In the genomic region with DNA sequence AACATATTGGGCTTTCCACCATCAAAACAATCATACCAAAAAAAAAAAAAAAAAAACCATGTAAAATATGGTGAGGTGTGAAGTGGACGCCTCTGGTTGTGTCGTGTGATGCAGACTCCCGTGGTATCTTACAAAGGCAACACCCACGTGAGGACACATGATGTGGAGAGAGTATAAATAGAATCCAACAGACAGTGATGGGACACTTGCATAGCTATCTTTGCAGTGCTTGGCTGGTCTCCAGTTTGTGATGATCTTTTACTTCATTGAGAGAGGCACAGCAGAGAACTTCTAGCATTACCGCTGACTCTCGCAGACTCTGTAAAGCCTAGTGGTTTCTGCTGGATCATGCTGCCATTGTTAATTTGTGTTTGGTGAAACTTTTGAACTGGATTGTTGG, we compare ENCODE assay signal across 23 mouse cellular contexts. TPM values are rescaled to one million over a fixed set of nuclear protein-coding genes. Genes with fewer than 3 reads are reported as not detected.
"Had no signal": no experiment of that assay in that cellular context is flagged by ENCODE, and none has a peak within 500 bp of the region (broad histone marks: within the 10 kb centered on the region; RNA-seq: fewer than 3 reads in every experiment).

No protein-coding gene starts in this region.

- ATAC-seq: liver, postnatal 0 days; midbrain, embryonic 13.5 days; midbrain, embryonic 15.5 days had no signal

- H3K27me3 ChIP-seq: liver, embryonic 15.5 days; midbrain, embryonic 13.5 days; midbrain, embryonic 15.5 days; neural tube, embryonic 13.5 days; neural tube, embryonic 15.5 days; stomach, embryonic 15.5 days had no signal

- H3K36me3 ChIP-seq: liver, embryonic 15.5 days; midbrain, embryonic 13.5 days; midbrain, embryonic 15.5 days; neural tube, embryonic 13.5 days; neural tube, embryonic 15.5 days; stomach, embryonic 15.5 days had no signal

- DNase-seq: liver, postnatal 0 days; lung, adult 2 months; lung, postnatal 10 days; right cerebral cortex, postnatal 14 days; thymus, adult 2 months; thymus, postnatal 25 days; thymus, postnatal 4 days had no signal

- H3K4me2 ChIP-seq: liver, embryonic 15.5 days; midbrain, embryonic 11.5 days; midbrain, embryonic 13.5 days; midbrain, embryonic 15.5 days; neural tube, embryonic 13.5 days; neural tube, embryonic 15.5 days; stomach, embryonic 15.5 days had no signal

- H3K4me3 ChIP-seq: liver, embryonic 15.5 days; megakaryocyte, embryonic 14.5 days; midbrain, embryonic 13.5 days; midbrain, embryonic 15.5 days; neural tube, embryonic 13.5 days; neural tube, embryonic 15.5 days; stomach, embryonic 15.5 days had no signal

- H3K4me1 ChIP-seq: liver, embryonic 15.5 days; midbrain, embryonic 13.5 days; midbrain, embryonic 15.5 days; neural tube, embryonic 13.5 days had no signal

- H3K9me3 ChIP-seq: liver, embryonic 15.5 days; megakaryocyte, embryonic 14.5 days; midbrain, embryonic 13.5 days; midbrain, embryonic 15.5 days; neural tube, embryonic 13.5 days; neural tube, embryonic 15.5 days; stomach, embryonic 15.5 days had no signal

- H3K9ac ChIP-seq: liver, embryonic 15.5 days; liver, postnatal 0 days; midbrain, embryonic 13.5 days; midbrain, embryonic 15.5 days; neural tube, embryonic 13.5 days; neural tube, embryonic 15.5 days; stomach, embryonic 15.5 days had no signal

- H3K27ac ChIP-seq: liver, embryonic 15.5 days; macrophage; midbrain, embryonic 13.5 days; midbrain, embryonic 15.5 days; neural tube, embryonic 13.5 days; neural tube, embryonic 15.5 days; stomach, embryonic 15.5 days; stomach, postnatal 0 days had no signal

RNA-seq across cellular contexts. Expression of gene Actrt3, which starts 10.9 kb away (rescaled TPM):
- total RNA-seq: megakaryocyte progenitor cell, adult 5-6 weeks; monocyte, adult 5-6 weeks had no signal
- polyA plus RNA-seq: liver, embryonic 15.5 days; liver, postnatal 0 days; lung, adult 2 months; lung, embryonic 16.5 days; macrophage; spleen, adult 2 months; stomach, postnatal 0 days; thymus, adult 2 months; urinary bladder, adult 2 months had no signal

RNA-seq across cellular contexts. Expression of gene Mecom, which starts 41.1 kb away (rescaled TPM):
- total RNA-seq: monocyte, adult 5-6 weeks had no signal
- polyA plus RNA-seq: macrophage had no signal

RNA-seq across cellular contexts. Expression of gene Lrriq4, which starts 55.4 kb away (rescaled TPM):
- total RNA-seq: megakaryocyte progenitor cell, adult 5-6 weeks; midbrain, postnatal 0 days; monocyte, adult 5-6 weeks had no signal
- polyA plus RNA-seq: liver, embryonic 15.5 days; liver, postnatal 0 days; lung, adult 2 months; lung, embryonic 16.5 days; macrophage; midbrain, embryonic 11.5 days; midbrain, embryonic 13.5 days; midbrain, embryonic 15.5 days; midbrain, postnatal 0 days; neural tube, embryonic 13.5 days; neural tube, embryonic 15.5 days; spleen, adult 2 months; stomach, embryonic 15.5 days; thymus, adult 2 months had no signal

RNA-seq across cellular contexts. Expression of gene Lrrc34, which starts 58.8 kb away (rescaled TPM):
- total RNA-seq: megakaryocyte progenitor cell, adult 5-6 weeks; monocyte, adult 5-6 weeks had no signal
- polyA plus RNA-seq: macrophage had no signal
